Mouse (Mus musculus): ENCODE data around the gene Miga2.
A peak's percentile ranks its signal among the peaks of the same experiment; 100 is the strongest.
"Not testable (repeated sequence)": the region's sequence is repeated elsewhere in the genome, so short reads cannot be mapped to it uniquely, and the experiment has no call there.

Gene Miga2

DNA sequence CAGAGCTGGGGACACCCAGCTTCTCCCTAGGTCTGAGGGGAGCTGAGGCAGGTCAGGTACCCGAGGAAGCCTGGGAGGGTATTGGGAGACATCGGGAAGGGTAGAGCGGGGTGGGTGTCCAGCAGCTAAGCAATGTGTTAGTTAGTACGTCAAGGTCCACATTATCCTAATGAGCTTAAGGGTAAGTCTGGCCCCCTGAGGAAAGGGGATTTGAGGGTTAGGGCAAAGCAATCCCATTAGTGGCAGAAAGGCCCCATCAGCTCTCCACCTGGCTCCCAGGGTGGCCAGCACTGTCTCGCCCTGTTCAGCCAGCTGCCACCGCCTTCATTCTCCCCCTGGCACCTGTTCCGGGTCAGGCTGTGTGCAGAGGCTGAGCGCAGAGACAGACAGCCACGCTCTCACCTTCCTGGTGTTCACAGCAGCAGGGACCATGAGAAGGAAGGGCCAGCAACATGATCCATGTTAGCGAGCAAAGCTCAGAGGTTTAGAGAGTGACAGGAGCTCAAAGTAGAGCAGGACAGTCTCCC, 34.0 kb downstream of the Miga2 start:
- no peak for DNase-seq (ENCODE audit: low spot score in 2 of 2)

DNA sequence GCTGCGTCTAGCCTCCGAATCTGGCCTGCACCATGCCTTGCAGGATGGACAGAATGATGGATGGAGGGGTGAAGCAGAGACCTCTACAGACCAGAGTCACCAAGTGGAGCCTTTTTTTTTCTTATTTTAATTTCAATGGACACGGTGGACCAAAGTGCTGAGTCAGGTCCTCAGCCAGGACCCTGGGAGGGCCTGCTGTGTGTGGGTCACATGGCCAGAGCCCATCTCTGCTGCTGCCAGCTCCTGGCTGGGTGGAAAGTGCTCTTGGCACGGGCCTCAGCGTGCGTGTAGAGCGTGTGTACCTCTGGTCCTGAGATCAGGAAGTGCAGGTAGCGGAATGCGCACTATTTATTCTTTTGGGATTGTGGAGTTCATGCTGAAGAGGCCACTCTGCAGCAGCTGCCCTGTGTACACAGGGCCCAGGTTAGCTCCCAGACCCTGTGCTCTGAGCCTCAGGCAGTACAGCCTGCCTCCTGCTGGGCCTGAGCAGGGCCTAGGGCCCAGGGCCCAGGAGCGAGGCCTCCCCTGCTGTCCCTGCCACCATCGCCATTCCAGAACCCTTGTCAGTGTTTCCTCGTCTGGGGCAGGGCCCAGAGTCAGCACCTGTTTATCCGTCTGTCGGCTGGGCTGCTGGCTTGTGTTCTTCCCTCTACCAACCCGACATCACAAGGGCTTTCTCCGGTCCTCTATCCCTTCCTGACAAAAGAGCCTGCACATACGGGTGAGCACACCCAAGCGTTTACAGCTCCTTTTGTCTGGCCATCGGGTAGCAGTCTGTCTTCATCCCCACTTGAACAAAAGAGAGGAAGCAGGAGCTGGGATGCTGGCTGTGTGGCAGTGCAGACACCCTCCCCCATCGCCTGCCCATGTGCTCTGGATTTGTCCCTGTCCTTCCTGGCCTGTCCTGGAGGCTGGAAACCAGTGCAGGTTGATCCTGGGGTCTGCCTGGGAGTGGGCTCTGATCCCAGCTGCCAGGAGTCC, 35.4 kb downstream of the Miga2 start:
- DNase-seq (ENCODE audit: low spot score in 2 of 2) = no peak

DNA sequence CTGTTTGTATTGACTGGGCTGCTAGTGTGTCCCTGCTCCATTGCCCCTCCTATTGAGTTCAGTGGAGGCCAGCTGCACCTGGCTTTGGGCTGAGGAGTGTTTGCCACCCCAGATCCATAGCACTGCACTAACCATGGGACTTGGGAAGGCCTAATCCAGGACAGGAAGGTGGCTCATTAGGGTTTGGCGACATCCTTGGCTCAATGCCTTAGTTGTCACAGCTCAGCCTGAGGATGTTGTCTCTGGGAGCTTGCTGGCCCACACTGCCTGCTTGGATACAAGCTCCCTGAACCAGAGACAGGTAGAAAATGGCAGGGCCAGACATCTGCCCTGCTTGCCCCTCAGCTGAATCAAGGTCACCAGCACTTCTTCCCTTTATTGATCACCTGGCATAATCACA, 37.5 kb downstream of the Miga2 start:
- no peak for DNase-seq (ENCODE audit: low spot score in 2 of 2)

- DNase-seq (ENCODE audit: low spot score in 2 of 2) = no peak
These were observed 38.4 kb downstream of the Miga2 start for GRCm38 (mm10) chr2:30402351-30402826.

DNA sequence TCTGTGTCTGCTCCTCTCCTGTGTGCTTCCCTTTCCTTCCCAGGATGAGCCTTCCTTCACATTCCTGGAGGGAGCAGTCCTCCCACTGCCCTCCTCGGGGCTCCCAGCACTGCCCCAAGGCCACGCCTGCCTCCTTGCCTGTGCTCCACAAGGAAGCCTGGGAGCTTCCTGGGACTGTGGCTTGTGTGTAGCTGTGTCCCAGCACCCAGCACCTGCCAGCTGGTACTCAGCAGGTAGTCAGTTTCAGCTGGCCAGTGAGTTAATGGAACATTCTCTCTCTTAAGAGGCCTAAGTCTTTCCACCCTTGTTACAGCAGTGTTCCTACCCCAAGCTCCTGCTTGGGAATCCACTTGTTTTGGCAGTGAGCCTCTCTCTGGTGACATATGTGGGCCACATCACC, 38.8 kb downstream of the Miga2 start:
- no peak for DNase-seq (ENCODE audit: low spot score in 2 of 2)

DNA sequence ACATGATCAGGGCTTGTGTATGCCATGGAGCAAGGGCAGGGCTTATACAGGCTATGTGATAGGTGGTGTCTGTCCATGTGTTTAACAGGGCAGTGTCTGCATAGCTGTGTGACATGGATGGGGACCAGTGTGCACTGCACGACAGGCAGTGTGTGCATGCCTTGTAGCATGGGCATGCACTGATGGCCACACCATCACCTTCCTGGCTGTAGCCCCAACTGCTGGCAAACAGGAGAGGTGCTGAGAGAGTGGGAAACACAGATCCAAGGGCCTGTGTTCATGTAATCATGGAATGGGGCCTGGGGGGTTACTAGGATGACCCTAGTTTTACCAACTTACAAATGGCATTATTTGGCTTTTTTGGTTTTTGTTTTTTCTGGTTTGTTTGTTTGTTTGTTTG, 39.8 kb downstream of the Miga2 start:
- no peak for DNase-seq (ENCODE audit: low spot score in 2 of 2)

- no peak for DNase-seq (ENCODE audit: low spot score in 2 of 2)
These were observed 43.2 kb downstream of the Miga2 start for GRCm38 (mm10) chr2:30407221-30407620.

GRCm38 (mm10) chr2:30407778-30408177, 43.7 kb downstream of the Miga2 start:
- no peak for DNase-seq (ENCODE audit: low spot score in 2 of 2)

DNA sequence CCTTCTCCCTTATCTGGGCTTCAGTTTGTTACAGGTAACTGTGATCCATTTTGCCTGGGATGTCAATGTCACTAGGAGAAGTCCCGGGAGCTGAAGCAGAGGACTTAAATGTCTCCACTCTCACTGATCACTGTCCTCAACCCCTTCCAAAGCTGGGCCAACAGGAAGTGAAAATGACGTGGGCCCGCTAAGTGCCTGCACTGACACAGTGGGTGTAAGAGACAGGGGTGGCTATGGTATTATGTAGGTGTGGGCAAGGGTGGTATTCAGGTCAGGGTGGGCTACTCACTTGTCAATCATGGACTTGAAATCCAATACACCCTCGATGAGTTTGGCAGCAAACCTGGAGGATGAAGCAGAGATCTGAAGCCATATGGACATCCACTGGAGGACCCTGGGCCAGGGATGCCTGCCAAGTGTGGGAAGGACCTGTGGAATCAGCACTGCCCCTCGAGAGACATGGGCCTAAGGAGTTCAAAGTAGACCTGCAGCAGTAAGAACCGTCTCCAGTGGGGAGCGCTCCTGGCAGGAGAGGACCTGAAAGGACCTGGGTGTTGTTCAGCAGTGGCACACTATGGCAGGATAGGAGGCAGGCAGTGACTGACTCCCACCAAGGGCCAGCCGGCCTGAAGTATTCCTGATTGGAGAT, 44.5 kb downstream of the Miga2 start:
- no peak for DNase-seq (ENCODE audit: low spot score in 2 of 2)

DNA sequence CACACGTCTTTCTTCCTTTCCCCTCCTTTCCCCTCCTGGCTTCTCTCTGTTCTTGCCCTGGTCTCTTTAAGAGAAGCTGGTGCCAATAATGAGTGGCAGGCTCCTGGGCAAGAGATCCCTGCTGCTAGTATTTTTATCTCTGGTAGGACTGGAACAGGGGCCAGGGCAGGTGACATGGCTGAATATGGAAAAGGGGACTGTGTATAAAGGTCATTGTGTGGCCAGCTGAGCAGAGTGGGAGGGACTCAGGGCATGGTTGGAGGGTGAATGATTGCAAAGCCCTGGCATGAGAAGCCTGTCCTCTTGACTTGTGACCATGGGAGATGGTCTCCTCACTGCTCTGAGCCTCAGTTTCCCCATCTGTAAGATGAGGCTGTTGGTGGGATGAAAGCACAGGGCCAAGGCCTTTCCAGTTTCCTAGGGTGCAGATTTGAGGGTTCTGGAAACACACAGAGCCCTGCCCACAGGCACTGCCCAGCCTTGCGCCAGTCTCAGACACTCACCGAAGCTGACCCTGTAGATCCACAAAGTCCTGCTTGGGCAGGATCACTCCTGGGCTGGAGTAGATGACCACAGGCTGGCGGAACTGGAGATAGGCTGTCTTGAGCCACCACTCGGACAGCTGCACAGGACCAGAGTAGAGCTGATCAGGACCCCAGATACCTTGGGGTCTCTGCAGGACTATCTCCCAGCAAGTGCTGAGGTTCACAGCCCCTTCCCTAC, 45.6 kb downstream of the Miga2 start:
- DNase-seq (ENCODE audit: low spot score in 2 of 2) = no peak

- no peak for DNase-seq (ENCODE audit: low spot score in 2 of 2)
These were observed 49.3 kb downstream of the Miga2 start for GRCm38 (mm10) chr2:30413038-30413973.

- DNase-seq (ENCODE audit: low spot score in 2 of 2) = no peak
These were observed 50.1 kb downstream of the Miga2 start for GRCm38 (mm10) chr2:30414101-30414500.

- DNase-seq (ENCODE audit: low spot score in 2 of 2) = no peak
These were observed 50.6 kb downstream of the Miga2 start for GRCm38 (mm10) chr2:30414681-30415080.

GRCm38 (mm10) chr2:30415157-30415935, 51.3 kb downstream of the Miga2 start, which contains the start of gene Crat:
Gene Crat (minus strand): TSS chr2:30415813.
- peak; percentile 91 to 93 for DNase-seq (ENCODE audit: low spot score in 2 of 2)

DNA sequence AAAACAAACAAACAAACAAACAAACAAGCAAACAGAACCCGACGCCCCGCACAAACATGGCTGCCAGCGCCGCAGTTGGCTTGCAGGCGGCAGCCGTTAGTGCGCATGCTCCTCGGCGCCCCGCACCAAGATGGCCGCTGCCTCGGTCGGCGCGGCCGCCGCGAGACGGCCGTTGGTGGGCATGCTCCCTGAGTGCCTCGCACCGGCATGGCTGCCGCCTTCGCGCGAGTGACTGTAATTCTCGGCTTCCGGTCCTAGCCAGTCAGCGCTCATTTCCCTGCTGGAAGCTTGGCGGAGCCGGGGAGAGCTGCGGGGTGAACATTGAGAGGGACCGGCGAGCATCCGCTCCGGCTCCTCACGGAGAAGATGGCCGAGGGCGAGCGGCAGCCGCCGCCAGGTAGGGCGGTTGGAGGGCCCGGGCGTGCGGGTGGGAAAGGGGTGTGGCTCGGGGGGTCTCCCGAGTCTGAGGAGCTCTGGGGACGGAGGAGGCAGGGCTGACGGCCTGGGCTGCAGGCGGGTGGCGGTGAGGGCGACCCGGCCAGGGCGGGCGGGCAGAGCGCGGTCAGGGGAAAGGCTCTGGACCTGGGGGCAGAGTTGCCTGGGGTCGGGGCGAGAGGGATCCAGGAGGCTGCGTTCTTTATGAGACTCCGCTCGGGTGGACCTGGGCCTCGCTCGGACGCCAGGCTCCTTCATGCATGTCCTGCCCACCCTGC, 52.1 kb downstream of the Miga2 start, which contains the start of gene Ptpa:
TSS of gene Ptpa (plus strand) at position 104 of the 713 bp plus-strand sequence.
- DNase-seq (ENCODE audit: low spot score in 2 of 2) = peak; percentile 91 to 92

- no peak for DNase-seq (ENCODE audit: low spot score in 2 of 2)
These were observed 52.6 kb downstream of the Miga2 start for GRCm38 (mm10) chr2:30416649-30416965.

DNA sequence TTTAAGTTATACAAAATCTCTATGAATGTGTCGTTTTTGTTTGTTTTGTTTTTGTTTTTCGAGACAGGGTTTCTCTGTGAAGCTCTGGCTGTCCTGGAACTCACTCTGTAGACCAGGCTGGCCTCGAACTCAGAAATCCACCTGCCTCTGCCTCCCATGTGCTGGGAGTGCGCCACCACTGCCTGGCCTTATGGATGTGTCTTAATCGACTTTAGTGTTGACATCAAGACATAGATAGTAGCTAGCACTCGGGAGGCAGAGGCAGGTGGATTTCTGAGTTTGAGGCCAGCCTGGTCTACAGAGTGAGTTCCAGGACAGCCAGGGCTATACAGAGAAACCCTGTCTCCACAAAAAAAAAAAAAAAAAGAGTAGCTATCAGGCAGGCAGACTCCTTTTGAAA, 53.1 kb downstream of the Miga2 start:
- DNase-seq (ENCODE audit: low spot score in 2 of 2) = not testable (repeated sequence)

GRCm38 (mm10) chr2:30417595-30418165, 53.6 kb downstream of the Miga2 start:
- DNase-seq (ENCODE audit: low spot score in 2 of 2) = no peak

- DNase-seq (ENCODE audit: low spot score in 2 of 2) = no peak
These were observed 54.2 kb downstream of the Miga2 start for GRCm38 (mm10) chr2:30418259-30418658.
